Mouse (Mus musculus): ENCODE measurements at regions not wholly inside any gene's neighbourhood (a gene's known extent, or its start where the extent isn't known, plus 50 kb on each side); places are given as distances from the start of the nearest gene placed in this dataset.

- TF ChIP-seq CTCF (IDR thresholded peaks at IDR 0.05; ENCODE audit: low read depth, low read length) = no peak
- no peak for TF ChIP-seq GATA1 (IDR thresholded peaks at IDR 0.05; ENCODE audit: borderline replicate concordance, low read length)
- no peak for TF ChIP-seq TAL1 (conservative IDR thresholded peaks at IDR 0.05; ENCODE audit: low read depth, low read length)
Observed at GRCm38 (mm10) chr1:90393861-90394260, 190.1 kb downstream of the Ackr3 start.
